Mouse (Mus musculus) forebrain, embryonic 10.5 days (tissue): ENCODE data around the gene Zfp109. TPM values are rescaled to one million over a fixed set of nuclear protein-coding genes. Genes with fewer than 3 reads are reported as not detected.
A peak's percentile ranks its signal among the peaks of the same experiment; 100 is the strongest.

Experiments used
- DNase-seq: peaks from one replicate; pipeline ENCODE4 v3.0.0-alpha.2; 2017; ENCODE audit warnings: low spot score; ENCODE audit errors: extremely low spot score
- H3K27ac ChIP-seq: fragments of 300-500 bp; sonication (generic); 2 replicates; pipeline ENCODE4 v1.5.1; 2016; ENCODE audit warnings: mild to moderate bottlenecking
- H3K27me3 ChIP-seq: fragments of 300-500 bp; sonication (generic); 2 replicates; pipeline ENCODE4 v1.6.1; 2016; ENCODE audit warnings: mild to moderate bottlenecking; ENCODE audit not compliant: poor library complexity, severe bottlenecking
- H3K36me3 ChIP-seq: fragments of 300-500 bp; sonication (generic); replicated peaks from 2 replicates; pipeline ENCODE4 v1.6.1; 2016; ENCODE audit warnings: mild to moderate bottlenecking, moderate library complexity
- H3K4me1 ChIP-seq: fragments of 300-500 bp; sonication (generic); 2 replicates; pipeline ENCODE4 v1.6.1; 2016
- H3K4me3 ChIP-seq: fragments of 300-500 bp; sonication (generic); 2 replicates; pipeline ENCODE4 v1.5.1; 2016; ENCODE audit warnings: mild to moderate bottlenecking, moderate library complexity
- H3K9me3 ChIP-seq: fragments of 300-500 bp; sonication (generic); 2 replicates; pipeline ENCODE4 v1.6.1; 2016; ENCODE audit warnings: mild to moderate bottlenecking, moderate library complexity
- WGBS: fragments of 180-500 bp; shearing (Covaris S2); methylation state at CpG from one replicate; pipeline ENCODE4 v1.1.7; 2016; 5-methylcytosine and 5-hydroxymethylcytosine counted together
- polyA plus RNA-seq: library from polyadenylated mRNA; unstranded; fragments of >200 nt; fragmentation: Nextera tagmentation; extraction: Ambion mirVana; gene quantifications from 2 replicates; pipeline ENCODE4 v1.2.1, GENCODE M21; 2016

The Zfp109 gene
- polyA plus RNA-seq, 1 experiment from 2014 or later, result 5.4 TPM

- peaks cover 10% of the 10 kb centered on the region for H3K4me1 ChIP-seq
- peaks cover 6% of the 10 kb centered on the region for H3K36me3 ChIP-seq
- WGBS, result 72% methylated on average over 24 of the region's 24 CpGs
- no peak for DNase-seq
- H3K27ac ChIP-seq, result no peak overlapping the region
- no peak overlapping the region for H3K4me3 ChIP-seq
- no peaks in the 10 kb centered on the region; the same call in 1 of the 2 replicates for H3K9me3 ChIP-seq
- no peaks in the 10 kb centered on the region for H3K27me3 ChIP-seq
Measured at GRCm38 (mm10) chr7:24268176-24269155, 31.1 kb upstream of the Zfp109 start.

DNA sequence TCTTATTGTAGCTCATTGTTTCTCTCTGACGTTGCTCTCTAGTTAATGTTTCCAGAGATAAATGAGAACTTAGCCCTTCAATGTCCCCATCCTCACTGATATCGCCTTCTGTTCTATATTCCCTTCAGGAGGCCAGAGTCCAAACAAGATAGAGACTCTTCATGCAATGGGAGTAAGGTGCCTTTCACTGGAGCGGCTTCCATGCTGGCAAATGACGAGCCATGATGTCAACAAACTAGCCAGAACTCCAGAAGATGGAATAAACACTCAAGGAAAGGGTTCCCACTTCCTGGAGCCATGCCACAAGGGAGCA lies 22.6 kb upstream of the Zfp109 start:
- Histone ChIP-seq H3K36me3 (peaks cover 18% of the 10 kb centered on the region), H3K27me3 (no peaks in the 10 kb centered on the region), H3K4me3 (no peak overlapping the region), H3K4me1 (peaks cover 5% of the 10 kb centered on the region), H3K9me3 (no peaks in the 10 kb centered on the region), H3K27ac (no peak overlapping the region)
- WGBS, result 93% methylated on average over 4 of the region's 4 CpGs
- DNase-seq, result no peak

GRCm38 (mm10) chr7:24259306-24259999 lies 22.1 kb upstream of the Zfp109 start:
- no peak for DNase-seq
- Histone ChIP-seq H3K27ac (no peak overlapping the region), H3K4me3 (no peak overlapping the region), H3K27me3 (no peaks in the 10 kb centered on the region), H3K36me3 (peaks cover 18% of the 10 kb centered on the region), H3K4me1 (peaks cover 9% of the 10 kb centered on the region), H3K9me3 (no peaks in the 10 kb centered on the region)
- 91% methylated on average over 13 of the region's 13 CpGs for WGBS

- Histone ChIP-seq H3K9me3 (no peaks in the 10 kb centered on the region), H3K27ac (peak within 1 kb of the TSS; percentile 83), H3K4me1 (peaks cover 9% of the 10 kb centered on the region), H3K36me3 (no peaks in the 10 kb centered on the region), H3K4me3 (peak within 1 kb of the TSS; percentile 61), H3K27me3 (no peaks in the 10 kb centered on the region)
- DNase-seq, result peak; percentile 71
- 24% methylated on average over 21 of the region's 21 CpGs for WGBS
Measured at GRCm38 (mm10) chr7:24254633-24255474, 17.5 kb upstream of the Zfp109 start, which contains the start of gene Zfp108. Gene Zfp108, plus strand, starts transcription at chr7:24254794.

DNA sequence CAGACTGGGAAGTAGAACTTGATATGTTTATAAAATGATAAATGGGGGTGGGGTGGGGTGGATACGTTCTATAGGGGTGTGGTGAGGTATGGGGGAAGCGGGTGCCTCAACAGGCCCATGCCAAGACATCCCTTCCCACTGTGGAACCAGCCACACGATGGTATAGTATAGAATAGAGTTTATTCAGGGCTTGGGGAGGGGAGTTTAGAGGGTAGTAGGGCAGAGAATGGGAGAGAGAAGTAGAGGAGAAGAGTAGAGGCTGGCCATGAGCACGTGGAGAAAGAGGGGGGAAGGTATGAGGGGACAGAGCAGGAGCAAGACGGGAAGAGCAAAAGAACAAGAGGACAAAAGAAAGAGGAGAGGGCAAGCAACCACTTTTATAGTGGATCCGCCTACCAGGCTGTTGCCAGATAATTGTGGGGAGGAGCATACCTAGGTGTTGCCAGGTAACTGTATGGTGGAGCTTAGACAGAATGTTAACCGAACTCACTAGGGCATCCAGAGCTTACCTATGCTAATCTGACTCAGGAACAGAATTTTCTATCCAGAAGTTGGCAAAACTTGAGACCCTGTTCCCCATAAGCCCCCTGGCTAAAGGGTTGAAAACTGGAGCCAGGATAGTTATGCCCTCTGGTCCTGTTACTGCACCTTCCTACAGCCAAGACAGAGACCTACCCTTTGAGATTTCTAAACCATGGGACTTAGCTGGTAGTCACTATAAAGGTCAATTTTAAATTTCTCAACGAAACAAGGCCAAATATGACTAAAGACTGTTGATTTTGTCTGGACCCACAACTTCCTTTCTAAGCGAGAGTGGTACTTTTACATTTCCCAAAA lies 16.6 kb upstream of the Zfp109 start:
- DNase-seq, result no peak
- Histone ChIP-seq H3K36me3 (no peaks in the 10 kb centered on the region), H3K4me3 (peak overlapping the region; percentile 61), H3K4me1 (peaks cover 9% of the 10 kb centered on the region), H3K27ac (peak overlapping the region; percentile 58; the same call in 1 of the 2 replicates), H3K27me3 (no peaks in the 10 kb centered on the region), H3K9me3 (no peaks in the 10 kb centered on the region)
- WGBS, result 59% methylated on average over 9 of the region's 9 CpGs

DNA sequence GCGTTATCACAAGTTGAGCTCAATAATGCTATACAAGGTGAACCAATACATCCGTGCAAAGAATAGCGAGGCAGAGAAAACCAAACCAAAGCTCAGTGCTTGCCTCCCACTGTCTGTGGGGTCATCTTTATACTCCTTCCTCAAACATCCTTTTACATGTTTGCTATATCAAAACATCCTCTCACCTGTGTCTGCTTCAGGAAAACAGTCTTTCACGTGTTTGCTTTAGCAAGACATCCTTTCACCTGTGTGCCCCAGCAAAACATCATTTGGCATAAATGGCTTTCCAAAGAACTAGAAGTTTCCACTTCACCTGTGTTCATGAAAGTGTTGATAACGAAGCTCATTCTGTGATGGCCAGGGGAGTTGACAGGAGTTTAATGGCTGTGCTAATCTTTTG lies 26.0 kb downstream of the Zfp109 start, which contains the start of gene Zfp111:
TSS of gene Zfp111 (minus strand) at position 101 of the 400 bp plus-strand sequence.
- Histone ChIP-seq H3K36me3 (peaks cover under 1% of the 10 kb centered on the region; the same call in 1 of the 2 replicates), H3K4me1 (peaks cover 15% of the 10 kb centered on the region), H3K9me3 (peaks cover 1% of the 10 kb centered on the region; the same call in 1 of the 2 replicates), H3K27ac (no peak within 1 kb of the TSS), H3K4me3 (no peak within 1 kb of the TSS), H3K27me3 (no peaks in the 10 kb centered on the region)
- 82% methylated on average over 5 of the region's 5 CpGs for WGBS
- no peak for DNase-seq

DNA sequence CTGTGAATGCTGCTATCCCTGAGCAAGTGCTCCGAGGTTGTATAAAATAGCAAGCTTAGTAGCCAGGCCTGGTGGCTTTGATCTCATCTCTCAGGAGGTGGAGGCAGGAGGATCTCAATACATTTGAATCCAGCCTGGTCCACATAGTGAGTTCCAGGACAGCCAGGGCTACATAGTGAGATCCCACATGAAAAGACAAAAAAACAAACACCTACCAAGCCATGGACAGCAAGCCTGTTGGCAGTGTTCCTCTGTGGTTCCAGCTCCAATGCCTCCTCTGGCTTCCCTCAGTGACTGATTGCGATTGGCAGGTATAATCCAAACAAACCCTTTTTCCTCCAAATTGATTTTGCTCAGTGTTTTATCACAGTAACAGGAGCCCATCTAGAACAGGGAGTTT lies 27.1 kb downstream of the Zfp109 start:
- 85% methylated on average over 2 of the region's 2 CpGs for WGBS
- Histone ChIP-seq H3K4me1 (peaks cover 15% of the 10 kb centered on the region), H3K27ac (no peak overlapping the region), H3K4me3 (no peak overlapping the region), H3K36me3 (peaks cover 11% of the 10 kb centered on the region), H3K9me3 (peaks cover 3% of the 10 kb centered on the region; the same call in 1 of the 2 replicates), H3K27me3 (no peaks in the 10 kb centered on the region)
- no peak for DNase-seq

GRCm38 (mm10) chr7:24208282-24208886 lies 29.0 kb downstream of the Zfp109 start:
- H3K27me3 ChIP-seq, result no peaks in the 10 kb centered on the region
- H3K4me3 ChIP-seq, result peak overlapping the region; percentile 75
- DNase-seq, result no peak
- 62% methylated on average over 7 of the region's 7 CpGs for WGBS
- peaks cover 30% of the 10 kb centered on the region for H3K36me3 ChIP-seq
- no peak overlapping the region for H3K27ac ChIP-seq
- peaks cover 3% of the 10 kb centered on the region; the same call in 1 of the 2 replicates for H3K9me3 ChIP-seq
- peaks cover 15% of the 10 kb centered on the region for H3K4me1 ChIP-seq

DNA sequence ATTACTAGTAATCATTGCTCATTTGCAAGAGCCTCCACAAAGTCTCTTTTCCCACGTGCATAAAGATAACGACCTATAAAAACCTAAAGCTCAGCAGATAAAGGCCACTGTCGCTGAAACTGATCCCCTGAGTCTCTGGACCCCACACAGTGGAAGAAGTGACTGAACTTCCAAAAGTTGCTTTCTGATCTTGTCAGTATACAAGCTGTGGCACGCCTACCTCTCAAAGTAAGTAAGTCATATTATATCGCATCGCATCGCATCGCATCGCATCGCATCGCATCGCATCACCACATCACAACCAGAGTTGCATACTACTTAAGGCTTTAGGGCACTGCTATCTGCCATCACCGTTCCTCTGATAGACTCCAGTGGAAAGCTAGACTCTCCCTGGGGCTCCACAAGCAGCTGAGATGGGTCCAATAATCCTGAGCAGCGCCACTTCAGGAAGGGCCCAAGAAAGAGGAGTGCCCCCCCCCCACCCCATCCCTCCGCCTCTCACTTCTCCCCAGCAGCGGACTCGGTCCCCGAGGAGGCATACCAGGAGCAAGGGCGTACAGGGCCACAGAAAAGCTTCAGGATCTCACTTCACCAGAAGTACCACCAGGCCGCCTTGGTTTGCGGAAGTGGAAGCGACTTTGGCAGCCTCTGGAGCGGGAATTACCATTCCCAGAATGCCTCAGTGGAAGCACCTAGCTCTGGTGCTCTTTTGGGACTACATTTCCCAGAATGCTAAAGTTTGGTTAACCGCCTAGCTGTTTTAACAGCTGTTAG lies 29.7 kb downstream of the Zfp109 start:
- H3K27ac ChIP-seq, result peak overlapping the region; percentile 93

GRCm38 (mm10) chr7:24196961-24197360 lies 40.4 kb downstream of the Zfp109 start:
- Histone ChIP-seq H3K27ac (no peak overlapping the region), H3K4me1 (no peaks in the 10 kb centered on the region), H3K27me3 (no peaks in the 10 kb centered on the region), H3K4me3 (no peak overlapping the region), H3K9me3 (peaks cover 53% of the 10 kb centered on the region), H3K36me3 (peaks cover 93% of the 10 kb centered on the region)
- no peak for DNase-seq
- 97% methylated on average over 4 of the region's 4 CpGs for WGBS

More for the DNA sequence above, 29.7 kb downstream of the Zfp109 start:
- H3K27me3 ChIP-seq, result no peaks in the 10 kb centered on the region
- WGBS, result 20% methylated on average over 24 of the region's 24 CpGs
- H3K9me3 ChIP-seq, result peaks cover 3% of the 10 kb centered on the region; the same call in 1 of the 2 replicates
- peaks cover 37% of the 10 kb centered on the region for H3K36me3 ChIP-seq
- DNase-seq, result peak; percentile 68
- peak overlapping the region; percentile 75 for H3K4me3 ChIP-seq
- peaks cover 15% of the 10 kb centered on the region for H3K4me1 ChIP-seq

DNA sequence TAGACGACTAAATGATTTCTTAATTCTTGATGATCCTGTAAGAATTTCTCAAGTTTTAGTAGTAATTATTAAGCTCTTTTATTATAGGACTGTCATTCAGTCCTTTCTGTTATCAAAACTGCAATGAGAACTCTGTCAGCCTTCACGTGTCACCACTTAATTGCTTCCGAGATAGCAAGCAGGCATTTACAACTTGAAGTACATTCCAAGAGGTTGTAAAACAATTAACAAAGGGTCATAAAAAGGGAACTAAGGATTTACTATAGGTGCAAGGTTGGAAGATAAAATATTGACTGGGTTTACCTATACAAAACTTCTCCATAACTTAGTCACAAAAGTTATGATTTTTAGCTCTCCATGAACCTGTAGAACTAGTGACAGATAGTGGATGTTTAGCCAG lies 44.2 kb downstream of the Zfp109 start:
- H3K27ac ChIP-seq, result no peak overlapping the region
- no peaks in the 10 kb centered on the region for H3K4me1 ChIP-seq
- no peak for DNase-seq
- WGBS, result 93% methylated on average over 3 of the region's 3 CpGs
- peaks cover 55% of the 10 kb centered on the region for H3K36me3 ChIP-seq
- no peak overlapping the region for H3K4me3 ChIP-seq
- H3K27me3 ChIP-seq, result no peaks in the 10 kb centered on the region
- peaks cover 32% of the 10 kb centered on the region for H3K9me3 ChIP-seq
